Mouse (Mus musculus) spleen, postnatal 4 days (tissue): ENCODE measurements around the gene Zap70.

Source experiments
- DNase-seq, 2 experiments: peaks; one replicate each; pipeline ENCODE4 v3.0.0; 2022; ENCODE audit warnings: low spot score in 2 of 2

Zap70 gene

GRCm38 (mm10) chr1:36761568-36761967 lies at the start of gene Zap70:
TSS of gene Zap70 (plus strand) at chr1:36761798.
- DNase-seq, result no peak

- DNase-seq, result no peak
These were observed 47.3 kb upstream of the Zap70 start, which contains the start of gene Actr1b for GRCm38 (mm10) chr1:36714311-36714710. TSS of gene Actr1b (minus strand) at chr1:36714422.

- DNase-seq, result no peak
These were observed 42.8 kb upstream of the Zap70 start for GRCm38 (mm10) chr1:36718786-36719185.

GRCm38 (mm10) chr1:36723146-36724056 lies 38.2 kb upstream of the Zap70 start:
- DNase-seq, result no peak

- no peak for DNase-seq
These were observed 37.6 kb upstream of the Zap70 start for GRCm38 (mm10) chr1:36724057-36724431.

GRCm38 (mm10) chr1:36737300-36737699 lies 24.3 kb upstream of the Zap70 start:
- peak; percentile 71 to 87 for DNase-seq

- no peak for DNase-seq
These were observed 22.4 kb upstream of the Zap70 start for GRCm38 (mm10) chr1:36739231-36739630.

- no peak for DNase-seq
These were observed 18.6 kb upstream of the Zap70 start for GRCm38 (mm10) chr1:36743046-36743445.

- DNase-seq, result peak; percentile 69 to 85
These were observed 17.2 kb upstream of the Zap70 start for GRCm38 (mm10) chr1:36744268-36744944.

GRCm38 (mm10) chr1:36745661-36746060 lies 15.9 kb upstream of the Zap70 start:
- no peak for DNase-seq

GRCm38 (mm10) chr1:36746452-36746851 lies 15.1 kb upstream of the Zap70 start:
- DNase-seq, result peak; percentile 27 to 82

- no peak for DNase-seq
These were observed 7.5 kb upstream of the Zap70 start for GRCm38 (mm10) chr1:36753932-36754675.

GRCm38 (mm10) chr1:36758553-36758952 lies 3.0 kb upstream of the Zap70 start:
- DNase-seq, result no peak

GRCm38 (mm10) chr1:36759076-36759475 lies 2.5 kb upstream of the Zap70 start:
- DNase-seq, result no peak

GRCm38 (mm10) chr1:36760401-36760800 lies 1.2 kb upstream of the Zap70 start:
- no peak for DNase-seq

GRCm38 (mm10) chr1:36761061-36761460 lies 537 bp upstream of the Zap70 start:
- no peak for DNase-seq

- no peak for DNase-seq
These were observed 5.0 kb downstream of the Zap70 start for GRCm38 (mm10) chr1:36766431-36767205.

- no peak for DNase-seq
These were observed 5.7 kb downstream of the Zap70 start for GRCm38 (mm10) chr1:36767321-36767720.

GRCm38 (mm10) chr1:36768786-36769185 lies 7.2 kb downstream of the Zap70 start:
- DNase-seq, result no peak

- no peak for DNase-seq
These were observed 8.4 kb downstream of the Zap70 start for GRCm38 (mm10) chr1:36769951-36770350.

- DNase-seq, result no peak
These were observed 9.4 kb downstream of the Zap70 start for GRCm38 (mm10) chr1:36770998-36771397.
